Mouse (Mus musculus) small intestine, adult 2 months (tissue): ENCODE data around the gene Gm20388. TPM values are rescaled to one million over a fixed set of nuclear protein-coding genes. Genes with fewer than 3 reads are reported as not detected.

ENCODE experiments used
- H3K27ac ChIP-seq: fragments of 200-500 bp; 2 replicates; pipeline ENCODE4 v1.5.1; 2012; ENCODE audit warnings: low read depth, low read length, control low read depth, inconsistent platforms; ENCODE audit not compliant: insufficient read depth
- H3K27me3 ChIP-seq: fragments of 200-500 bp; 2 replicates; pipeline ENCODE4 v1.6.1; 2012; ENCODE audit warnings: mild to moderate bottlenecking, moderate library complexity, low read length, inconsistent platforms; ENCODE audit not compliant: control insufficient read depth, insufficient read depth
- H3K36me3 ChIP-seq: fragments of 200-500 bp; 2 replicates; pipeline ENCODE4 v1.6.1; 2012; ENCODE audit warnings: mild to moderate bottlenecking, low read length, control low read depth, inconsistent platforms; ENCODE audit not compliant: control insufficient read depth, insufficient read depth
- H3K4me1 ChIP-seq: fragments of 200-500 bp; 2 replicates; pipeline ENCODE4 v1.6.1; 2012; ENCODE audit warnings: low read length, inconsistent platforms, mixed read lengths; ENCODE audit not compliant: control insufficient read depth, insufficient read depth, insufficient read length
- H3K4me3 ChIP-seq: fragments of 200-500 bp; 2 replicates; pipeline ENCODE4 v1.5.1; 2012; ENCODE audit warnings: low read depth, mild to moderate bottlenecking, control low read depth, inconsistent platforms, low read length, moderate library complexity
- CTCF ChIP-seq: fragments of 200-500 bp; IDR thresholded peaks from 2 replicates; pipeline ENCODE4 v1.5.1; 2012; ENCODE audit warnings: low read depth, mild to moderate bottlenecking, control low read depth, inconsistent platforms, low read length, moderate library complexity, mixed read lengths; ENCODE audit not compliant: insufficient replicate concordance, insufficient read length; ENCODE audit errors: extremely low read depth
- POLR2A ChIP-seq: fragments of 200-500 bp; IDR thresholded peaks from 2 replicates; pipeline ENCODE4 v1.6.1; 2012; ENCODE audit warnings: low read depth, mild to moderate bottlenecking, control low read depth, inconsistent platforms, low read length, moderate library complexity
- WGBS: fragments of 180-500 bp; shearing (Covaris S2); methylation state at CpG from one replicate; pipeline ENCODE4 v1.1.7; 2018; 5-methylcytosine and 5-hydroxymethylcytosine counted together
- polyA plus RNA-seq: library from polyadenylated mRNA; depleted of rRNA; stranded (reverse); fragments of >200 nt; gene quantifications from 2 replicates; pipeline ENCODE4 v1.2.3, GENCODE M21; 2012

The Gm20388 gene
- polyA plus RNA-seq, 1 experiment, result 37.3 TPM

DNA sequence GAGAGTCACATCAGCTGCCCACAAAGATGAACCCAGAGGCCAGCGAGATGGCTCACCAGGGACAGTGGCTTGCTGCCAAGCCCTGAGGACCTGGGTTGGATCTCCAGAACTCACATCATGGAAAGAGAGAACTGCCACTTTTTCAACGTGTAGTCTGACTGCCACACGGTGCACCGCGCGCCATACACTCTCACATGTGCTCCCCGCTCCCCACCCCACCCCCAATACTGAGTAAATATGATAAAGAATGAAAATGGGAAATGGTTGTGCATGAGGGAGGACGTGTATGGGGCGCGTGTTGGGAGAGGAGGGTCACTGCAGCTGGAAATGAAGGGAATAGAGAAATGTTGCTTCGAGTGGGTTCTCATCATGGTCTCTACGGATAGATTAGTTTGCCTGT is 559.5 kb downstream of the Gm20388 start:
- Histone ChIP-seq H3K4me1 (peaks cover 15% of the 10 kb centered on the region), H3K27ac (no peak overlapping the region), H3K4me3 (no peak overlapping the region), H3K27me3 (no peaks in the 10 kb centered on the region), H3K36me3 (no peaks in the 10 kb centered on the region)
- TF ChIP-seq POLR2A (no peak), CTCF (no peak)
- 90% methylated on average over 12 of the region's 12 CpGs for WGBS

DNA sequence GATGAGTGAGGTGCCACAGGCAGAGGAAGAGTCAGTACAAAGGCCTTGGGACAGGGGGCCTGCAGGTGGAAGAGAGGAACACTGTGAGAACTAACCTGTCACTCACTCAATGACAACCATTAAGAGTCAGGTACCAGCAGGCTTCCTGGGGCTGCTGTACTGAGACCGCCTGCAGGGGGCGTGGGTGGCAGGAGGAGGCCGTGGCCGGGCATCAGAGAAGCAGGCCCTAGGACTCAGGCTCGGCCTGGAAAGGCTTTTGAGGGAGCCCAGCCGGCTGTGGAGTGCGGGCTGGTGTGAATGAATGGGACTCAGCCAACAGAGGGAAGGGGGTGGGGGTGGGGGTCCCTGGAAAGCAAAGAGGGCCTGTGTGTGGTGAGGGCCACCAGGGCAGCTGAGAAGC is 560.5 kb downstream of the Gm20388 start:
- 54% methylated on average over 7 of the region's 7 CpGs for WGBS
- Histone ChIP-seq H3K36me3 (no peaks in the 10 kb centered on the region), H3K4me1 (peaks cover 23% of the 10 kb centered on the region), H3K4me3 (no peak overlapping the region), H3K27me3 (no peaks in the 10 kb centered on the region), H3K27ac (no peak overlapping the region)
- TF ChIP-seq CTCF (no peak), POLR2A (no peak)

DNA sequence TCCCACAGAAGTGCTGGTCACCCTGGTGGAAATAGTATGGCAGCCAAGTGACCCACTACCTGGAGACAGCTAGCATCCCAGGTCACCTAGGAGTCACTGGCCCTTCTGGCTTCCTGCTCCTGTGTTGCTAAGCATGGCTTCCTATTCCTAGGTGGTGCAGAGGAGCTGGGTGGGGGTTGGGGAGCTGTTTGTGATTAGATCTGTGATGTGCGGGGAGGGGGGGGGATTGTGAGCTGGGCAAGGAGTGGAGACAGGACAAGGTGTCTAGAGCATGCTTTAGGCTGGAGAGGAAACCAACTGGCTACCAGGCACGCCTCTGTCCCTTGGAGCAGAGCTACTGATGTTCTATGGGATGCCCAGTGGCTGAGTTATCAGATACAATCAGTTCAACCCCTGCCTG is 561.1 kb downstream of the Gm20388 start:
- Histone ChIP-seq H3K36me3 (no peaks in the 10 kb centered on the region), H3K27me3 (no peaks in the 10 kb centered on the region), H3K4me3 (no peak overlapping the region), H3K4me1 (peaks cover 28% of the 10 kb centered on the region), H3K27ac (no peak overlapping the region)
- no peak for TF ChIP-seq POLR2A
- TF ChIP-seq CTCF, result no peak
- WGBS, result 75% methylated on average over 2 of the region's 2 CpGs

DNA sequence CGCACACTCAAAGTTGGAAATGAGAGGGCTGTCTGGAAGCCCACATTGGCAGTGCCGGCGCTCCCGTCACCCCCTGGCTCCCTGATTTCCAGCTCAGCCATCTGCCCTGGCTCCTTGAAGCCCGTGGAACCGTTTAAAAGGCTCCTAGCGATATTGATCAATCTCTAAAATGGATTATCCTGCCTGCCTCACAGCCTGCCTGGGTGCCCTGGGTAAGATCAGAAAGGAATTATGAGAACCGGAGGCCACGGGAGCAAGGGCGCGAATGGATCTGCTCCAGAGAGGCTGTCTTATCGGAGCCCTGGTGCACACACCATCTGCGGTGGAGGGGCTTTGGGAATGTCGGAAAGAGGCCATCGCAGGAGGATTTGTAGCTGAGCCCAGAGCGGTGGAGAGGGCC is 561.6 kb downstream of the Gm20388 start:
- H3K27me3 ChIP-seq, result no peaks in the 10 kb centered on the region
- H3K36me3 ChIP-seq, result no peaks in the 10 kb centered on the region

DNA sequence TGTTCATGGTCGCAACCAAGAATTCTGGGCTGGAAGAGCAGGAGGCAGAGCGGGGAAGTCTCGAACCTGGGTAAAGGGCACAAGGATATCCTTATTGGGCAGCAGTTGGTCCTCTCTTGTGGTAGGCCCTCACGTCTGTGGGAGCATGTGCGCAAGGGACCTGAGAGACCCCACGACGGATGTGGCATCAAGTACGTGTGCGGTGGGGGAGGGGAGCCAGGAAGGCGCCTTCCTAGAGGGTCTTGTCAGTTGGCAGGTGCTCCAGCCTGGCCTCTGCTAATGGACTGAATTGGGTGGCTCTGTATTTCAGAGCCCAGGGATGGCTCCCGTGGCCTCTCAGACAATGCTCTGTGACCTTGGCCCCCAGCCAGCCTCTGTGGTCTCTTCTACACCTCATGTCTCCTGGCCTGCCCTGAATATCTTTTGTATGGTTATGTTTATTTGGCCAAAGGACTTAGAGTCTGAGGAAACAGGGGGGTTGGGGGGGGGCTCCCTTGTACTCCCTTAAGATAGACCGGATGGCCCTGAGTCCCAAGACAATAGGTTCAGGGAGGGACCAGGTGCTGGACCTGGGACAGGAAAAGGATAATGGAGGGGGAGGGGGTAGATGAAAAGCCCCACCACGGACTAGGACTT is 563.2 kb downstream of the Gm20388 start:
- Histone ChIP-seq H3K27ac (no peak overlapping the region), H3K4me1 (peaks cover 29% of the 10 kb centered on the region)
- 77% methylated on average over 13 of the region's 13 CpGs for WGBS

More for the DNA sequence above, 561.6 kb downstream of the Gm20388 start:
- Histone ChIP-seq H3K4me3 (no peak overlapping the region), H3K4me1 (peaks cover 29% of the 10 kb centered on the region), H3K27ac (no peak overlapping the region)
- WGBS, result 87% methylated on average over 16 of the region's 16 CpGs
- TF ChIP-seq CTCF (no peak), POLR2A (no peak)

DNA sequence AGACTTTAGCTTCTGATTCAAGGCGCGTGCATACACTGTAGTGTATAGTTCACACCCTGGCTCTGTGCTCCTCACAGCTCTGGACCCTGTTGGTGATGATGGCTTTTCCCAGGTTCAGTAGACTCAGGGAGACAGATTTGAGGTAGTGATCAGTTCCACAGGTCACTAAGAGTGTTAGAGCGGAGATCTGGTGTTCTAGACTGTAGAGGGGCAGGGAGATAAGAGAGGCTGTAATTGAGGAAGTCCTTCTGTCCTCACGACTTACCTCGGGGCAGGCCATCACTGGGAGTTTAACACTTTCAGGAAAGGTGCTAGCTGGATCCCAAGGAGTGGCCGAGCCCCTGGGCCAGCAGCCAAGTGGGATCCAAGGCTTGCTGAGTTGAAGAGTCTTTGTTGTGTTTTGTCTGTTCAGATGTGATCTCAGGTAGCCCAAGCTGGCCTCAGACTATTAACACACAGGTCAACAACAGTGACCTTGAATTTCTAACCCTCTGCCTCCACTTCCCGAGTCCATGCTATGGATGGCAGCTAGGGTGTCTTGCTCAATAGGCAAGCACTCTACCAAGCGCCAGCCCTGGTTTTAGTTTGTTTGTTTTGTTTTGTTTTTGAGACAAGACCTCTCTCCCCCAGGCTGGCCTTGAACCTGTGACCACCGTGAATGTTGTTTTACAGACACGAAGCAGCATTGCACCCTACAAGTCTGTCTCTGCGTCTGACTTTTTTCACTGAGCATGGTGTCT is 564.0 kb downstream of the Gm20388 start:
- WGBS, result 31% methylated on average over 11 of the region's 11 CpGs
- Histone ChIP-seq H3K27ac (peak overlapping the region; percentile 81), H3K27me3 (no peaks in the 10 kb centered on the region), H3K4me3 (no peak overlapping the region), H3K36me3 (no peaks in the 10 kb centered on the region), H3K4me1 (peaks cover 29% of the 10 kb centered on the region)
- no peak for TF ChIP-seq POLR2A
- TF ChIP-seq CTCF, result no peak

More for the DNA sequence above, 563.2 kb downstream of the Gm20388 start:
- H3K27me3 ChIP-seq, result no peaks in the 10 kb centered on the region
- no peak overlapping the region for H3K4me3 ChIP-seq
- no peaks in the 10 kb centered on the region for H3K36me3 ChIP-seq
- TF ChIP-seq CTCF (no peak), POLR2A (no peak)

DNA sequence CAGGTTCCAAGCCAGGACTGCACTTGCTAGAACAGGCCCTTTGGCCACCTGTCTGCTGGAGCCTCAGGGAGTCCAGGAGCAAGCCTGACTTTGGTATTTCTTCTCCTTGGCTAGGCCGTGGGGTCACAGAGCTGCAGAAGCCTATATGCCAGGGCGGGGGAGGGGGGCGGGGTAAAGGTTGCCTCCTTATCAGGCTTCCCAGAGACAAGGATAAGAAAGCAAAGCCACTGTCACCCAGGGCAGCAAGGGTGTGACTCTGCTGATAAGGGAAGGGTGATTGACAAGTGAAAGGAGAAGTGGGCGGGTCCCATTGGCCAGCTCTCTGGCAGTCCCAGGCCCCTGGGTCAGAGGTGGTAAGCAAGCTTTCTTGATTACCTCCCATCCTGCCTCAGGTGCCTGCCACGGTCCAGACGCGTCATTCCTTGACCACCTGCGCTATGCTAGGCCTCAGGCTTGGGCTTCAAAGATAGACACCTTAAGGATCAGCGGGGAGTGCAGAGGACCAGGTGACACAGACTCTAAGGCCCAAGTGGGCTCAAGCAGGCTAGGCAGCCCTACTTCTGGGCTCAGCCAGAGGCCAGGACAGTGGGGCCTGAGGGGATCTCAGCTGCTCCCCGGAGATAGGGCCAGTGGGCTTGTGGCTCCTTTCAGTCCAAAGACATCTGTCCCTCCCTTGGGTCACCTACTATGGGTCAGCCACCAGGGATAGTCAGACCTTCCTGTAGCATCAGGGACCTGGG is 565.0 kb downstream of the Gm20388 start:
- WGBS, result 29% methylated on average over 10 of the region's 10 CpGs
- H3K27ac ChIP-seq, result peak overlapping the region; percentile 81
- H3K4me1 ChIP-seq, result peaks cover 29% of the 10 kb centered on the region
- no peaks in the 10 kb centered on the region for H3K27me3 ChIP-seq
- TF ChIP-seq POLR2A (no peak), CTCF (no peak)
- H3K36me3 ChIP-seq, result no peaks in the 10 kb centered on the region
- H3K4me3 ChIP-seq, result no peak overlapping the region
